Mouse (Mus musculus) duodenum, adult 2 months (tissue): Measurements from ENCODE around the gene Lrfn5. TPM values are rescaled to one million over a fixed set of nuclear protein-coding genes. Genes with fewer than 3 reads are reported as not detected.

Experiments used
- polyA plus RNA-seq: library from polyadenylated mRNA; depleted of rRNA; stranded (reverse); fragments of >200 nt; gene quantifications from 2 replicates; pipeline ENCODE4 v1.2.3, GENCODE M21; 2012; ENCODE audit warnings: low replicate concordance; rRNA removed

The Lrfn5 gene
- 0.04 TPM in 1 of 2 replicates, not detected in the other for polyA plus RNA-seq

DNA sequence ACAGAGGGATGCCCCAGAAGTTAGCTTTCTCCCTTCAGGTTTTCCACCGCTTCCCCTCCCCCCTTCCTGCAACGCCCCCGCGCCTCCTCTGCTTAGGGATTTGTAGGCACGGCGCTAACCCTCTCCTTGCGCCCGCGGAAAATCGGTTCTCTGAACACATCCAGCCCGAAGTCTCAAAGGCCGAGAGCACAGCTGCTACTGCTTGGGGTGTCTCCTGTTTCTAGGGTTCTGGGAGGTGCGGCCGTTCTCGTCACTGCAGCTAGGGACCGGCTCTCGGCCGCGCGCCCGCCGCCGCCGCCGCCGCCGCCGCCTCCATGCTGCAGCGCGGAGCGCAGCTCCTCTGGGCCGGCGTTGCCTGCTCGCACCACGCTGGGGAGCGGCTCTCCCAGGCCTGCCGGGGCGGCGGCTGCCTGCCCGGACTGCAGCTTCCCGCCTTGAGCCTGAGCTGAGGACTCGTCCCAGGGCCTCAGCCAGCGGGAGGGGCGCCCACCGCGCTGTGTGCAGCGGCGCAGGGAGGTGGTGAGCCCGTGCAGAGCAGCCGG is at the start of gene Lrfn5:
Lrfn5 (plus strand) TSS at position 322 of the 542 bp plus-strand sequence.

